ENCODE assay signal across 24 mouse cellular contexts in genomic region chr1:87600533-87600932, GRCm38 (mm10). TPM values are rescaled to one million over a fixed set of nuclear protein-coding genes. Genes with fewer than 3 reads are reported as not detected.
DNase-seq lines count a peak whose midpoint lies in the region; ATAC-seq and TF ChIP-seq lines count a peak whose summit lies in the region.
"Had no signal": no experiment of that assay in that cellular context is flagged by ENCODE, and none has a peak within 500 bp of the region (broad histone marks: within the 10 kb centered on the region; RNA-seq: fewer than 3 reads in every experiment).

No protein-coding gene starts in this region.

- H3K4me2 ChIP-seq in liver, embryonic 12.5 days, result no peak overlapping the region
- H3K4me2 ChIP-seq: embryonic facial prominence, embryonic 12.5 days; forebrain, embryonic 13.5 days; forebrain, embryonic 15.5 days had no signal

- H3K9ac ChIP-seq in liver, adult 2 months (ENCODE audit: low read depth, low read length), result no peak overlapping the region
- H3K9ac ChIP-seq in liver, embryonic 12.5 days, result no peak overlapping the region
- H3K9ac ChIP-seq: embryonic facial prominence, embryonic 12.5 days; forebrain, embryonic 13.5 days; forebrain, embryonic 15.5 days had no signal

- no peaks in the 10 kb centered on the region for H3K27me3 ChIP-seq in kidney, adult 2 months (replicated peaks; ENCODE audit: control insufficient read depth, insufficient read depth, low read length)
- H3K27me3 ChIP-seq in liver, adult 2 months (ENCODE audit: control insufficient read depth, insufficient read depth, low read length), result no peaks in the 10 kb centered on the region
- H3K27me3 ChIP-seq in liver, embryonic 12.5 days (replicated peaks), result 0 out of 2 replicates have a peak, but pooled peaks cover 11% of the 10 kb centered on the region
- H3K27me3 ChIP-seq: CH12.LX; embryonic facial prominence, embryonic 12.5 days; forebrain, embryonic 13.5 days; forebrain, embryonic 15.5 days; Patski had no signal

- H3K4me1 ChIP-seq in kidney, adult 2 months (ENCODE audit: control insufficient read depth, insufficient read depth, low read length), result peaks cover 16% of the 10 kb centered on the region
- peaks cover 5% of the 10 kb centered on the region for H3K4me1 ChIP-seq in liver, adult 2 months (ENCODE audit: control insufficient read depth, insufficient read depth, low read length)
- H3K4me1 ChIP-seq in liver, embryonic 12.5 days, result no peaks in the 10 kb centered on the region
- H3K4me1 ChIP-seq: embryonic facial prominence, embryonic 10.5 days; embryonic facial prominence, embryonic 12.5 days had no signal

- no peaks in the 10 kb centered on the region for H3K36me3 ChIP-seq in kidney, adult 2 months (ENCODE audit: control insufficient read depth, insufficient read depth, low read length)
- no peaks in the 10 kb centered on the region for H3K36me3 ChIP-seq in liver, adult 2 months (ENCODE audit: control insufficient read depth, insufficient read depth, low read length)
- no peaks in the 10 kb centered on the region for H3K36me3 ChIP-seq in liver, embryonic 12.5 days
- H3K36me3 ChIP-seq: embryonic facial prominence, embryonic 10.5 days; embryonic facial prominence, embryonic 12.5 days; forebrain, embryonic 15.5 days; G1E had no signal

- no peak overlapping the region for H3K4me3 ChIP-seq in kidney, adult 2 months (ENCODE audit: insufficient read depth, low read depth, low read length)
- H3K4me3 ChIP-seq in liver, adult 2 months (ENCODE audit: insufficient read depth, low read depth, low read length), result no peak overlapping the region
- H3K4me3 ChIP-seq in liver, embryonic 12.5 days, result no peak overlapping the region
- H3K4me3 ChIP-seq: embryonic facial prominence, embryonic 10.5 days; embryonic facial prominence, embryonic 12.5 days; forebrain, embryonic 13.5 days; forebrain, embryonic 15.5 days had no signal

- no peaks in the 10 kb centered on the region for H3K79me2 ChIP-seq in liver, adult 2 months (ENCODE audit: control insufficient read depth, insufficient read depth, low read length)

- ATAC-seq in liver, embryonic 12.5 days, result no peak
- ATAC-seq: activated CD4-positive, CD25-positive, alpha-beta regulatory T cell, adult 4 months; CD4-positive, CD25-positive, alpha-beta regulatory T cell, adult 4 months; forebrain, embryonic 13.5 days; forebrain, embryonic 15.5 days; Patski had no signal

- no peak for TF ChIP-seq POLR2A in kidney, adult 2 months (IDR thresholded peaks at IDR 0.05; ENCODE audit: low read depth, low read length)
- no peak for TF ChIP-seq POLR2A in liver, adult 2 months (IDR thresholded peaks at IDR 0.05; ENCODE audit: extremely low read depth, insufficient read depth, low read length)

- no peaks in the 10 kb centered on the region for H3K9me3 ChIP-seq in liver, embryonic 12.5 days (replicated peaks)
- H3K9me3 ChIP-seq: embryonic facial prominence, embryonic 10.5 days; embryonic facial prominence, embryonic 12.5 days; forebrain, embryonic 13.5 days; forebrain, embryonic 15.5 days; G1E had no signal

- WGBS in kidney, adult 2 months, result 63% methylated on average over 7 of the region's 7 CpGs
- WGBS in liver, adult 2 months, result 27% methylated on average over 7 of the region's 7 CpGs
- 54% methylated on average over 7 of the region's 7 CpGs for WGBS in liver, embryonic 12.5 days (ENCODE audit: insufficient replicate concordance)

- no peak for TF ChIP-seq CTCF in kidney, adult 2 months (conservative IDR thresholded peaks at IDR 0.05; ENCODE audit: insufficient read depth, insufficient read length, low read depth, low read length)
- no peak for TF ChIP-seq CTCF in liver, adult 2 months (IDR thresholded peaks at IDR 0.05; ENCODE audit: low read depth, low read length)

- peak; percentile 65 for DNase-seq in kidney, adult 2 months
- DNase-seq in kidney, adult 11 months, result no peak
- peak; percentile 14 for DNase-seq in kidney, postnatal 14 days
- DNase-seq in kidney, adult 18-20 months, result no peak
- peak; percentile 71 for DNase-seq in liver, adult 2 months (ENCODE audit: extremely low read depth, low read depth, low spot score)
- DNase-seq: adrenal gland, adult 8-10 months; adrenal gland, postnatal 14 days; adrenal gland, postnatal 36 days; B cell, adult 2 months; cerebellum, adult 11-12 months; cerebellum, adult 2 months; cerebellum, adult 9-10 months; cerebellum, postnatal 10 days; cerebellum, postnatal 25 days had no signal

- no peak overlapping the region; the same call in 1 of the 2 replicates for H3K27ac ChIP-seq in kidney, adult 2 months (ENCODE audit: insufficient read depth, low read depth, low read length)
- no peak overlapping the region for H3K27ac ChIP-seq in liver, adult 2 months (replicated peaks; ENCODE audit: insufficient read depth, low read depth, low read length)
- H3K27ac ChIP-seq in liver, embryonic 12.5 days, result no peak overlapping the region
- H3K27ac ChIP-seq: embryonic facial prominence, embryonic 10.5 days; embryonic facial prominence, embryonic 12.5 days; forebrain, embryonic 13.5 days; forebrain, embryonic 15.5 days had no signal

RNA-seq across cellular contexts. Expression of gene Inpp5d, which starts 19.6 kb away (rescaled TPM):
- polyA plus RNA-seq in kidney, adult 2 months (2012; rRNA removed), result 18.6 and 20.0 TPM in 2 replicates
- 7.6 and 14.4 TPM in 2 replicates for total RNA-seq in liver, adult 2 months (2014; rRNA removed)
- polyA plus RNA-seq in liver, adult 2 months (2012; rRNA removed), result 3.7 and 4.3 TPM in 2 replicates
- polyA plus RNA-seq in liver, embryonic 12.5 days (2016; fragmentation: Nextera tagmentation; extraction: Ambion mirVana), result 16.0 and 17.1 TPM in 2 replicates

RNA-seq across cellular contexts. Expression of gene Ngef, which starts 26.9 kb away (rescaled TPM):
- 38.1 and 39.3 TPM in 2 replicates for polyA plus RNA-seq in kidney, adult 2 months (2012; rRNA removed)
- 28.3 and 29.7 TPM in 2 replicates for total RNA-seq in liver, adult 2 months (2014; rRNA removed)
- 21.5 and 25.1 TPM in 2 replicates for polyA plus RNA-seq in liver, adult 2 months (2012; rRNA removed)
- polyA plus RNA-seq in liver, embryonic 12.5 days (2016; fragmentation: Nextera tagmentation; extraction: Ambion mirVana), result 2.5 and 2.9 TPM in 2 replicates
- total RNA-seq: CH12.LX had no signal
- polyA plus RNA-seq: activated CD4-positive, CD25-positive, alpha-beta regulatory T cell, adult 4 months; CD4-positive, CD25-positive, alpha-beta regulatory T cell, adult 4 months; G1E had no signal

Comparison
In these comparisons a context has a peak if more than half of its experiments do, and no peak if none do; other contexts are left out.
1. DNase-seq: peak in kidney, adult 2 months (single experiment), kidney, postnatal 14 days (single experiment) and liver, adult 2 months (single experiment); none in kidney, adult 11 months (single experiment) and kidney, adult 18-20 months (single experiment).